Mouse (Mus musculus): ENCODE measurements around the gene Camsap2. TPM values are rescaled to one million over a fixed set of nuclear protein-coding genes. Genes with fewer than 3 reads are reported as not detected.

Gene Camsap2
- polyA plus RNA-seq, 1 experiment from 2014 or later = 34.7 TPM

GRCm38 (mm10) chr1:136365986-136366385 is 20.1 kb upstream of the Camsap2 start:
- ATAC-seq (ENCODE audit: insufficient read depth, low FRiP score, low TSS enrichment) (no peak), DNase-seq (ENCODE audit: low spot score) (no peak)
- H3K36me3 ChIP-seq (ENCODE audit: control insufficient read depth, insufficient read depth, low read length) = no peaks in the 10 kb centered on the region
- WGBS = 81% methylated on average over 3 of the region's 3 CpGs
- H3K27me3 ChIP-seq (ENCODE audit: control insufficient read depth, insufficient read depth, low read length) = no peaks in the 10 kb centered on the region
- H3K4me2 ChIP-seq (ENCODE audit: low read depth) = no peak overlapping the region
- H3K27ac ChIP-seq (ENCODE audit: low read depth, low read length) = no peak overlapping the region
- H3K9ac ChIP-seq (ENCODE audit: low read length) = no peak overlapping the region
- no peaks in the 10 kb centered on the region for H3K9me3 ChIP-seq (ENCODE audit: control insufficient read depth, low read length)
- H3K4me1 ChIP-seq (ENCODE audit: control insufficient read depth, insufficient read depth, low read length) = no peaks in the 10 kb centered on the region
- no peak overlapping the region for H3K4me3 ChIP-seq (ENCODE audit: low read depth, low read length)

DNA sequence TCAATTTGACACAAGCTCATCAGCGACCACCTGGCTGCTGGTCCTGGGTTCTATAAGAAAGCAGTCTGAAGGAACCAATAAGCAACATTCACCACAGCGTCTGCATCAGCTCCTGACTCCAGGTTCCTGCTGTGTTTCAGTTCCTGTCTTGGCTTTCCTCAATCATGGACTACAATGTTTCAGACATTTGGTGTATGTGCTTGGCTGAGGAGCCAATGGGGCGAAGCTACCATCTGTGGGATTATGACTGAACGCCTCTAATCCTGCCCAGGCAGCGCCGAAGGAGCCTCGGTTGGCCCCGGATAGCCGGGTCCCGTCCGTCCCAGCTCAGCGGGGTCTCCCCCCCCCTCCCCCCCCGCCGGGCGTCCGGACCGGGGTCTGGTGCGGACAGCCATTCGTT is 18.8 kb upstream of the Camsap2 start:
- Histone ChIP-seq H3K4me2 (ENCODE audit: low read depth) (no peak overlapping the region), H3K4me3 (ENCODE audit: low read depth, low read length) (no peak overlapping the region), H3K9ac (ENCODE audit: low read length) (no peak overlapping the region), H3K36me3 (ENCODE audit: control insufficient read depth, insufficient read depth, low read length) (no peaks in the 10 kb centered on the region), H3K27ac (ENCODE audit: low read depth, low read length) (no peak overlapping the region), H3K27me3 (ENCODE audit: control insufficient read depth, insufficient read depth, low read length) (no peaks in the 10 kb centered on the region), H3K4me1 (ENCODE audit: control insufficient read depth, insufficient read depth, low read length) (no peaks in the 10 kb centered on the region), H3K9me3 (ENCODE audit: control insufficient read depth, low read length) (no peaks in the 10 kb centered on the region)
- DNase-seq (ENCODE audit: low spot score) (no peak), ATAC-seq (ENCODE audit: insufficient read depth, low FRiP score, low TSS enrichment) (no peak)
- WGBS = 70% methylated on average over 14 of the region's 19 CpGs

GRCm38 (mm10) chr1:136363035-136363434 is 17.1 kb upstream of the Camsap2 start:
- H3K27me3 ChIP-seq (ENCODE audit: control insufficient read depth, insufficient read depth, low read length) = no peaks in the 10 kb centered on the region
- H3K4me2 ChIP-seq (ENCODE audit: low read depth) = no peak overlapping the region
- DNase-seq (ENCODE audit: low spot score) (no peak), ATAC-seq (ENCODE audit: insufficient read depth, low FRiP score, low TSS enrichment) (no peak)
- WGBS = 81% methylated on average over 6 of the region's 6 CpGs
- H3K27ac ChIP-seq (ENCODE audit: low read depth, low read length) = no peak overlapping the region
- H3K9me3 ChIP-seq (ENCODE audit: control insufficient read depth, low read length) = no peaks in the 10 kb centered on the region
- H3K36me3 ChIP-seq (ENCODE audit: control insufficient read depth, insufficient read depth, low read length) = no peaks in the 10 kb centered on the region
- H3K9ac ChIP-seq (ENCODE audit: low read length) = no peak overlapping the region
- no peak overlapping the region for H3K4me3 ChIP-seq (ENCODE audit: low read depth, low read length)
- H3K4me1 ChIP-seq (ENCODE audit: control insufficient read depth, insufficient read depth, low read length) = no peaks in the 10 kb centered on the region

DNA sequence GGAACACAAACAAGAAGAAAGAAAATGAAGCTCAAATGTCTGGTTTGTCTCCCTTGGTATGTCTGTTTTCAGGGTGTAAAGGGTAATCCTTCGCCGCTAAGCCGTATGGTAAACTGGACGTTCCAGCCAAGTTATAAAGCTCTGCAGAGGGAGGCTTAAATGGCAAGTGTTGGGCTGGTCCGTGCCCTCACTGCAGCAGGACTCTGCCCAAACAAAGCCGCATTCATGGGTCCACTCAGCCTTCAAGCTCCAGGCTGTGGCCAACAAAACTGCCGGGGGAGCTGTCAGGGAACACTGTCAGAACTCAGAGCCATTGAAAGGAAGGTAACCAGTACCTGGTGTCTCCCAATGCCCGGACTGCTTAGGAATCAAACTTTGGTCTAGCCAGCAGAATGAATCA is 16.7 kb upstream of the Camsap2 start:
- Histone ChIP-seq H3K4me2 (ENCODE audit: low read depth) (no peak overlapping the region), H3K9me3 (ENCODE audit: control insufficient read depth, low read length) (no peaks in the 10 kb centered on the region), H3K27ac (ENCODE audit: low read depth, low read length) (no peak overlapping the region), H3K36me3 (ENCODE audit: control insufficient read depth, insufficient read depth, low read length) (no peaks in the 10 kb centered on the region), H3K4me1 (ENCODE audit: control insufficient read depth, insufficient read depth, low read length) (no peaks in the 10 kb centered on the region), H3K4me3 (ENCODE audit: low read depth, low read length) (no peak overlapping the region), H3K27me3 (ENCODE audit: control insufficient read depth, insufficient read depth, low read length) (no peaks in the 10 kb centered on the region), H3K9ac (ENCODE audit: low read length) (no peak overlapping the region)
- DNase-seq (ENCODE audit: low spot score) (no peak), ATAC-seq (ENCODE audit: insufficient read depth, low FRiP score, low TSS enrichment) (no peak)
- WGBS = 58% methylated on average over 8 of the region's 8 CpGs

- no peaks in the 10 kb centered on the region for H3K4me1 ChIP-seq (ENCODE audit: control insufficient read depth, insufficient read depth, low read length)
- H3K36me3 ChIP-seq (ENCODE audit: control insufficient read depth, insufficient read depth, low read length) = no peaks in the 10 kb centered on the region
- no peak overlapping the region for H3K4me2 ChIP-seq (ENCODE audit: low read depth)
- H3K27me3 ChIP-seq (ENCODE audit: control insufficient read depth, insufficient read depth, low read length) = no peaks in the 10 kb centered on the region
- no peaks in the 10 kb centered on the region for H3K9me3 ChIP-seq (ENCODE audit: control insufficient read depth, low read length)
- no peak overlapping the region for H3K4me3 ChIP-seq (ENCODE audit: low read depth, low read length)
- H3K9ac ChIP-seq (ENCODE audit: low read length) = no peak overlapping the region
- WGBS = 93% methylated on average over 2 of the region's 2 CpGs
- ATAC-seq (ENCODE audit: insufficient read depth, low FRiP score, low TSS enrichment) = no peak
- no peak overlapping the region for H3K27ac ChIP-seq (ENCODE audit: low read depth, low read length)
- DNase-seq (ENCODE audit: low spot score) = no peak
Measured at GRCm38 (mm10) chr1:136361373-136361772, 15.5 kb upstream of the Camsap2 start.

- no peak for ATAC-seq (ENCODE audit: insufficient read depth, low FRiP score, low TSS enrichment)
- H3K9me3 ChIP-seq (ENCODE audit: control insufficient read depth, low read length) = no peaks in the 10 kb centered on the region
Measured at GRCm38 (mm10) chr1:136360909-136361308, 15.0 kb upstream of the Camsap2 start.

DNA sequence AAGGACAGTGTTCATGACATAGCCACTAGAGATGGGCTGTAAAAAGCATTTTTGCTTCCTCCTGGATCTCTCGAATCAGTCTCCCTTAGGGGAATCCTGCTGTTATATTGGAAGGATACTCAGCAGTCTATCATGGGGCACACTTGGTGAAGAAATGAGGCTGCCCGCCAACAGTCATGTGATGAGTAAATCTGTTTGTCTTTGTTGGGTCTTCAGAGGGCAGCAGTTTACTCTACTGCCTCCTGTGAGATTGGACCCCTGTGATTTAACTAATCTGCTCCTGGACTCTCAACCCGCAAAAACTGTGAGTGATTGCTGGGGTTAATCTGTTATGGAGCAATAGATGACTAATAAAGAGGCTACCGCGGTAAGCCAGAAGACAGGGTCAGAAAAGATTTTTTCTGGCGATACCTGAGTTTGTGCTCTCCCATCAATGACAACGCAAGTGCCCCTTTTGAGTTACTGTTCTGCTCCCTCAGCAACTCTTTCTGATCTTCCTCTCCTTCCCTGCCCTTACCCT is 13.0 kb upstream of the Camsap2 start:
- DNase-seq (ENCODE audit: low spot score) (no peak), ATAC-seq (ENCODE audit: insufficient read depth, low FRiP score, low TSS enrichment) (no peak)
- H3K27ac ChIP-seq (ENCODE audit: low read depth, low read length) = no peak overlapping the region
- H3K9me3 ChIP-seq (ENCODE audit: control insufficient read depth, low read length) = no peaks in the 10 kb centered on the region
- H3K4me3 ChIP-seq (ENCODE audit: low read depth, low read length) = no peak overlapping the region
- WGBS = 67% methylated on average over 7 of the region's 7 CpGs
- no peaks in the 10 kb centered on the region for H3K36me3 ChIP-seq (ENCODE audit: control insufficient read depth, insufficient read depth, low read length)
- H3K9ac ChIP-seq (ENCODE audit: low read length) = no peak overlapping the region
- H3K4me1 ChIP-seq (ENCODE audit: control insufficient read depth, insufficient read depth, low read length) = no peaks in the 10 kb centered on the region
- no peak overlapping the region for H3K4me2 ChIP-seq (ENCODE audit: low read depth)
- no peaks in the 10 kb centered on the region for H3K27me3 ChIP-seq (ENCODE audit: control insufficient read depth, insufficient read depth, low read length)

More at GRCm38 (mm10) chr1:136360909-136361308, 15.0 kb upstream of the Camsap2 start:
- Histone ChIP-seq H3K27me3 (ENCODE audit: control insufficient read depth, insufficient read depth, low read length) (no peaks in the 10 kb centered on the region), H3K4me2 (ENCODE audit: low read depth) (no peak overlapping the region), H3K4me3 (ENCODE audit: low read depth, low read length) (no peak overlapping the region), H3K36me3 (ENCODE audit: control insufficient read depth, insufficient read depth, low read length) (no peaks in the 10 kb centered on the region), H3K27ac (ENCODE audit: low read depth, low read length) (no peak overlapping the region), H3K4me1 (ENCODE audit: control insufficient read depth, insufficient read depth, low read length) (no peaks in the 10 kb centered on the region), H3K9ac (ENCODE audit: low read length) (no peak overlapping the region)
- 72% methylated on average over 6 of the region's 6 CpGs for WGBS
- DNase-seq (ENCODE audit: low spot score) = no peak

GRCm38 (mm10) chr1:136355651-136356050 is 9.7 kb upstream of the Camsap2 start:
- DNase-seq (ENCODE audit: low spot score) (no peak), ATAC-seq (ENCODE audit: insufficient read depth, low FRiP score, low TSS enrichment) (no peak)
- H3K36me3 ChIP-seq (ENCODE audit: control insufficient read depth, insufficient read depth, low read length) = no peaks in the 10 kb centered on the region
- no peaks in the 10 kb centered on the region for H3K4me1 ChIP-seq (ENCODE audit: control insufficient read depth, insufficient read depth, low read length)
- no peak overlapping the region for H3K27ac ChIP-seq (ENCODE audit: low read depth, low read length)
- H3K4me2 ChIP-seq (ENCODE audit: low read depth) = no peak overlapping the region
- no peaks in the 10 kb centered on the region for H3K9me3 ChIP-seq (ENCODE audit: control insufficient read depth, low read length)
- H3K27me3 ChIP-seq (ENCODE audit: control insufficient read depth, insufficient read depth, low read length) = no peaks in the 10 kb centered on the region
- no peak overlapping the region for H3K9ac ChIP-seq (ENCODE audit: low read length)
- WGBS = 84% methylated on average over 4 of the region's 4 CpGs
- no peak overlapping the region for H3K4me3 ChIP-seq (ENCODE audit: low read depth, low read length)

- ATAC-seq (ENCODE audit: insufficient read depth, low FRiP score, low TSS enrichment) (no peak), DNase-seq (ENCODE audit: low spot score) (peak; percentile 12)
- H3K4me3 ChIP-seq (ENCODE audit: low read depth, low read length) = no peak overlapping the region
- no peak overlapping the region for H3K9ac ChIP-seq (ENCODE audit: low read length)
- H3K9me3 ChIP-seq (ENCODE audit: control insufficient read depth, low read length) = no peaks in the 10 kb centered on the region
- no peaks in the 10 kb centered on the region for H3K27me3 ChIP-seq (ENCODE audit: control insufficient read depth, insufficient read depth, low read length)
- 55% methylated on average over 3 of the region's 3 CpGs for WGBS
- H3K4me2 ChIP-seq (ENCODE audit: low read depth) = no peak overlapping the region
- H3K36me3 ChIP-seq (ENCODE audit: control insufficient read depth, insufficient read depth, low read length) = no peaks in the 10 kb centered on the region
- H3K27ac ChIP-seq (ENCODE audit: low read depth, low read length) = no peak overlapping the region
- H3K4me1 ChIP-seq (ENCODE audit: control insufficient read depth, insufficient read depth, low read length) = peaks cover 3% of the 10 kb centered on the region; the same call in 1 of the 2 replicates
Measured at GRCm38 (mm10) chr1:136350699-136351200, 4.8 kb upstream of the Camsap2 start.

Measured in neural tube, embryonic 11.5 days (tissue).